In genomic region chr8:111992013-111992702, GRCm38 (mm10) we compare ENCODE assay signal across 8 mouse cellular contexts. TPM values are rescaled to one million over a fixed set of nuclear protein-coding genes. Genes with fewer than 3 reads are reported as not detected.
A peak's percentile ranks its signal among the peaks of the same experiment; 100 is the strongest.
DNase-seq lines count a peak whose midpoint lies in the region; ATAC-seq and TF ChIP-seq lines count a peak whose summit lies in the region.

Gene Adat1 (minus strand): TSS chr8:111992302.

- peak; percentile 84 to 85 for DNase-seq in B cell, adult 2 months
- DNase-seq in brain, adult 2 months (ENCODE audit: low read depth, low spot score) = peak; percentile 97
- peak; percentile 81 for DNase-seq in liver, adult 2 months (ENCODE audit: extremely low read depth, low read depth, low spot score)
- DNase-seq in splenic B cell, adult 2 months (ENCODE audit: low read depth, low spot score) = peak; percentile 92

- TF ChIP-seq CTCF in liver, adult 2 months (IDR thresholded peaks at IDR 0.05; ENCODE audit: low read depth, low read length) = no peak

- H3K36me3 ChIP-seq in heart, embryonic 11.5 days (ENCODE audit: control insufficient read depth, insufficient read depth, low read length) = peaks cover 32% of the 10 kb centered on the region
- H3K36me3 ChIP-seq in kidney, embryonic 16.5 days (ENCODE audit: insufficient read depth, low read length) = peaks cover 50% of the 10 kb centered on the region
- H3K36me3 ChIP-seq in liver, adult 2 months (ENCODE audit: control insufficient read depth, insufficient read depth, low read length) = peaks cover 24% of the 10 kb centered on the region
- H3K36me3 ChIP-seq in myocyte (ENCODE audit: control insufficient read depth, insufficient read depth) = peaks cover 14% of the 10 kb centered on the region
- peaks cover 4% of the 10 kb centered on the region for H3K36me3 ChIP-seq in splenic B cell, adult 2 months (ENCODE audit: control insufficient read depth, insufficient read depth, low read length, poor library complexity, severe bottlenecking)

- peak within 1 kb of the TSS; percentile 72 for H3K4me2 ChIP-seq in heart, embryonic 11.5 days
- peak within 1 kb of the TSS; percentile 79 for H3K4me2 ChIP-seq in kidney, embryonic 16.5 days (replicated peaks; ENCODE audit: low read depth, low read length)
- peak within 1 kb of the TSS; percentile 73 for H3K4me2 ChIP-seq in myocyte (ENCODE audit: low read depth)

- no peaks in the 10 kb centered on the region for H3K9me3 ChIP-seq in heart, embryonic 11.5 days (replicated peaks; ENCODE audit: control insufficient read depth, low read length)
- H3K9me3 ChIP-seq in kidney, embryonic 16.5 days (ENCODE audit: low read length) = no peaks in the 10 kb centered on the region

- TF ChIP-seq POLR2A in liver, adult 2 months (IDR thresholded peaks at IDR 0.05; ENCODE audit: extremely low read depth, insufficient read depth, low read length) = peak; percentile 50; the same call in 1 of the 2 replicates
- peak; percentile 91 for TF ChIP-seq POLR2A in myocyte (IDR thresholded peaks at IDR 0.05; ENCODE audit: insufficient read length, low read depth)

- 3% methylated on average over 32 of the region's 33 CpGs for WGBS in heart, embryonic 11.5 days (ENCODE audit: insufficient replicate concordance)
- 5% methylated on average over 32 of the region's 33 CpGs for WGBS in kidney, embryonic 16.5 days
- WGBS in liver, adult 2 months = 3% methylated on average over 33 of the region's 33 CpGs

- H3K79me2 ChIP-seq in liver, adult 2 months (ENCODE audit: control insufficient read depth, insufficient read depth, low read length) = no peaks in the 10 kb centered on the region; the same call in 1 of the 2 replicates
- peaks cover 5% of the 10 kb centered on the region for H3K79me2 ChIP-seq in myocyte (ENCODE audit: control insufficient read depth, insufficient read depth)

- H3K4me3 ChIP-seq in heart, embryonic 11.5 days (ENCODE audit: low read depth, low read length) = peak within 1 kb of the TSS; percentile 68
- H3K4me3 ChIP-seq in kidney, embryonic 16.5 days (ENCODE audit: low read length) = peak within 1 kb of the TSS; percentile 88
- H3K4me3 ChIP-seq in liver, adult 2 months (ENCODE audit: insufficient read depth, low read depth, low read length) = peak within 1 kb of the TSS; percentile 99
- H3K4me3 ChIP-seq in myocyte = peak within 1 kb of the TSS; percentile 72

- no peaks in the 10 kb centered on the region for H3K27me3 ChIP-seq in heart, embryonic 11.5 days (ENCODE audit: control insufficient read depth, insufficient read depth, low read length)
- H3K27me3 ChIP-seq in kidney, embryonic 16.5 days (ENCODE audit: insufficient read depth, low read length) = no peaks in the 10 kb centered on the region
- H3K27me3 ChIP-seq in liver, adult 2 months (ENCODE audit: control insufficient read depth, insufficient read depth, low read length) = no peaks in the 10 kb centered on the region
- H3K27me3 ChIP-seq in myocyte (ENCODE audit: control insufficient read depth, insufficient read depth, insufficient read length) = no peaks in the 10 kb centered on the region
- no peaks in the 10 kb centered on the region for H3K27me3 ChIP-seq in splenic B cell, adult 2 months (ENCODE audit: control insufficient read depth, insufficient read depth, low read length, poor library complexity, severe bottlenecking)

- H3ac ChIP-seq in myocyte (ENCODE audit: control insufficient read depth, insufficient read length) = peak within 1 kb of the TSS; percentile 9

- H3K9ac ChIP-seq in heart, embryonic 11.5 days (ENCODE audit: low read depth, low read length) = peak within 1 kb of the TSS; percentile 76
- peak within 1 kb of the TSS; percentile 87 for H3K9ac ChIP-seq in kidney, embryonic 16.5 days (replicated peaks; ENCODE audit: low read length)
- peak within 1 kb of the TSS; percentile 91 for H3K9ac ChIP-seq in liver, adult 2 months (ENCODE audit: low read depth, low read length)

- no peak within 1 kb of the TSS for H3K27ac ChIP-seq in heart, embryonic 11.5 days (ENCODE audit: low read depth, low read length)
- H3K27ac ChIP-seq in kidney, embryonic 16.5 days (ENCODE audit: low read length) = 0 out of 2 replicates have a peak within 1 kb of the TSS, but pooled peaks have one; percentile 28
- peak within 1 kb of the TSS; percentile 52 for H3K27ac ChIP-seq in liver, adult 2 months (replicated peaks; ENCODE audit: insufficient read depth, low read depth, low read length)

- ATAC-seq in erythroblast, adult 5-6 weeks (replicated peaks; ENCODE audit: low FRiP score, poor library complexity, severe bottlenecking) = peak; percentile 97
- ATAC-seq in heart, embryonic 11.5 days (replicated peaks; ENCODE audit: insufficient number of reproducible peaks, low FRiP score, low TSS enrichment) = peak; percentile 91
- ATAC-seq in kidney, embryonic 16.5 days (ENCODE audit: low FRiP score, low TSS enrichment) = peak; percentile 95

- peaks cover 6% of the 10 kb centered on the region; the same call in 1 of the 2 replicates for H3K4me1 ChIP-seq in heart, embryonic 11.5 days (ENCODE audit: control insufficient read depth, insufficient read depth, low read length)
- H3K4me1 ChIP-seq in kidney, embryonic 16.5 days (ENCODE audit: insufficient read depth, low read length) = peaks cover 8% of the 10 kb centered on the region
- no peaks in the 10 kb centered on the region for H3K4me1 ChIP-seq in liver, adult 2 months (ENCODE audit: control insufficient read depth, insufficient read depth, low read length)

TF ChIP-seq in myocyte, 11 proteins besides CTCF, POLR2A, EP300 and RAD21:
- TF ChIP-seq E2F4 (IDR thresholded peaks at IDR 0.05; ENCODE audit: insufficient read depth) = peak; percentile 80
- peak; percentile 99 for TF ChIP-seq POLR2AphosphoS2 (IDR thresholded peaks at IDR 0.05; ENCODE audit: insufficient read length, low read depth)
- no peak for TF ChIP-seq MYOG (IDR thresholded peaks at IDR 0.05; ENCODE audit: control insufficient read depth in 1 of 3, insufficient read depth in 1 of 3, insufficient read length in 2 of 3, low read depth in 2 of 3)
- TF ChIP-seq SRF (IDR thresholded peaks at IDR 0.05; ENCODE audit: control insufficient read depth, insufficient read length, low read depth) = peak; percentile 50

RNA-seq across cellular contexts. Expression of gene Adat1, which starts in this region (rescaled TPM):
- 0.77 and 1.9 TPM in 2 replicates for total RNA-seq in erythroblast, adult 5-6 weeks (2015; ENCODE audit: low replicate concordance)
- 0.70 and 1.4 TPM in 2 replicates for total RNA-seq in erythroblast, adult 5-6 weeks (2017; ENCODE audit: low replicate concordance)
- 6.1 and 7.1 TPM in 2 replicates for polyA plus RNA-seq in heart, embryonic 11.5 days (2014; fragmentation: Nextera tagmentation; extraction: Ambion mirVana)
- 11.7 and 12.0 TPM in 2 replicates for polyA plus RNA-seq in kidney, embryonic 16.5 days (2015; fragmentation: Nextera tagmentation; extraction: Ambion mirVana)
- total RNA-seq in liver, adult 2 months (2014; rRNA removed) = 2.8 TPM in 2 replicates
- 2.1 and 2.7 TPM in 2 replicates for polyA plus RNA-seq in liver, adult 2 months (2012; rRNA removed)
- 2.8 TPM for polyA plus RNA-seq in myocyte (2012; fragmentation: generic; extraction: Trizol)
